Mouse (Mus musculus): ENCODE measurements around the gene Kiss1. TPM values are rescaled to one million over a fixed set of nuclear protein-coding genes. Genes with fewer than 3 reads are reported as not detected.

Kiss1 gene
- polyA plus RNA-seq, 1 experiment, result not detected

DNA sequence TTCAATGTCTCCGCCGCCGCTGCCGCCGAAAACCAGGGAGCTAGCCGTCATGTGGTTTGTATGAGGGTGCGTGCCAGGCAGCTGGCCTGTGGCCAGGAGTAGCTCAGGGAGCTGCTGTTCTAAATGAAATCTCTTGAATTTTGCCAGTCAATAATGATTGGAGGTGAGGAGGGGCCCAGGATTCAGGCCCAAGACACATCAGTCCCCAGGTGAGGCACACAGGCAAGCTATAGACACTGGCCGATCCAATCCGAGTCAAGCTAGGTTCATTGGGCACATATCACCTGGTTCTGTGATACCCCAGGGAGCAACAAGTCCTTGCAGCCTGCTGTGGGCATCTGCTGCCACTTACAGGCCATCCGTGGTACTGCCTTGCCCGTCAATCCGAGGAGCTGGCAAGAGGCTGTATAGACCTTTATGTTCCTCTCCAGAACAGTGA is 31.7 kb downstream of the Kiss1 start:
- Histone ChIP-seq H3K4me3 (ENCODE audit: insufficient read depth, low read length) (no peak overlapping the region), H3K4me1 (ENCODE audit: control insufficient read depth, insufficient read depth, low read length) (no peaks in the 10 kb centered on the region), H3K27ac (ENCODE audit: insufficient read depth, low read depth, low read length) (no peak overlapping the region)
- TF ChIP-seq CTCF (IDR thresholded peaks at IDR 0.05; ENCODE audit: low read depth, low read length), result peak; percentile 57
- TF ChIP-seq POLR2A (IDR thresholded peaks at IDR 0.05; ENCODE audit: borderline replicate concordance, low read depth, low read length), result no peak

DNA sequence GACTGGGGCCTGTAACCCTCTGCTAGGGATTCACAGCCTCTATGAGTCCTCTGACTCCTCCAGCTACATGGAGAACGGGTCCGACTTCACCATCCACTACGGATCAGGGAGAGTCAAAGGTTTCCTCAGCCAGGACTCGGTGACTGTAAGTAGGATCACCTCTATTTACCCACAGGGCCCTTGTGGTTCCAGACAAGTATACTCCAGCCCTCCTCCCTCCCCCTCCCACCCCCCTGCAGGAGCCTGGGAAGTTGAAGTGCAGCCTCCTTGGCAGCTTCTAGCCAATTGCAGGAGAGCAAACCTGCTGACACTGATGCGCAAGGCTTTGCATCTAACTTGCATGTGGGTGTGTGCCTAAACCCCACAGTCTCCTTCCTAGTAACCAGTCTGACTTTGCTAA is 33.8 kb downstream of the Kiss1 start:
- Histone ChIP-seq H3K4me1 (ENCODE audit: control insufficient read depth, insufficient read depth, low read length) (no peaks in the 10 kb centered on the region), H3K27ac (ENCODE audit: insufficient read depth, low read depth, low read length) (no peak overlapping the region), H3K4me3 (ENCODE audit: insufficient read depth, low read length) (no peak overlapping the region)
- no peak for TF ChIP-seq CTCF (IDR thresholded peaks at IDR 0.05; ENCODE audit: low read depth, low read length)

DNA sequence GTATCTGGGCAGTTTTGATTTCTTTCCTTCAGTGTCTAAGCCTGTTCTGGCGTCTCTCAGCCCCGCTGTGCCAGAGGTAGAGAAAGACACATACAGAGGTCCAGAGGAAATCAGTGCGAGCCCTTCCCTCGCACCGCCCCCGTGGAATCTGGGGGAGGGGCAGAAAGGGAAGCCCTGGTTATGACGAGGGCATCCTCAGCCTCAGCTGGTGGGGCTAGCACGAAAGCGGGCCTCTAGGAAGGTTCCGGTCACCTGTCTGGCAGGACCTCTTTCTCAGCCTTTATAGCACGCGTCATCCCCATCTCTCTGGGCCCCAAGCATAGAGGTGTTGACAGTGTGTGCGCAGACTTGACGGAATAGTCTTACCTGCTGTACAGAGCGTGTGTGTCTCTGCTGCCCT is 34.2 kb downstream of the Kiss1 start:
- no peak overlapping the region for H3K27ac ChIP-seq (ENCODE audit: insufficient read depth, low read depth, low read length)
- H3K4me1 ChIP-seq (ENCODE audit: control insufficient read depth, insufficient read depth, low read length), result no peaks in the 10 kb centered on the region
- no peak for TF ChIP-seq POLR2A (IDR thresholded peaks at IDR 0.05; ENCODE audit: borderline replicate concordance, low read depth, low read length)
- no peak for TF ChIP-seq CTCF (IDR thresholded peaks at IDR 0.05; ENCODE audit: low read depth, low read length)
- no peak overlapping the region for H3K4me3 ChIP-seq (ENCODE audit: insufficient read depth, low read length)

DNA sequence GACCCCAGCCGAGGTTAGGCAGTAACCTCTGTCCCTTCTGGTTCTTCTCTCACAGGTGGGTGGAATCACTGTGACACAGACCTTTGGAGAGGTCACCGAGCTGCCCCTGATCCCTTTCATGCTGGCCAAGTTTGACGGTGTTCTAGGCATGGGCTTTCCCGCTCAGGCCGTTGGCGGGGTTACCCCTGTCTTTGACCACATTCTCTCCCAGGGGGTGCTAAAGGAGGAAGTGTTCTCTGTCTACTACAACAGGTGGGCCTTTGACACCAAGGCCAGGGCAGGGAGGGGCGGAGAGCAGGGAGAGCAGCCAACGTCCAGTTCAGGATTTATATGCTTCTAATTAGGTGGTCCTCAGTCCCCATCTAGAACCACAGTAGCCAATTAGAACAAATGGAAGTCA is 34.7 kb downstream of the Kiss1 start:
- no peaks in the 10 kb centered on the region for H3K4me1 ChIP-seq (ENCODE audit: control insufficient read depth, insufficient read depth, low read length)
- no peak overlapping the region for H3K4me3 ChIP-seq (ENCODE audit: insufficient read depth, low read length)
- H3K27ac ChIP-seq (ENCODE audit: insufficient read depth, low read depth, low read length), result no peak overlapping the region
- TF ChIP-seq CTCF (IDR thresholded peaks at IDR 0.05; ENCODE audit: low read depth, low read length) (no peak), POLR2A (IDR thresholded peaks at IDR 0.05; ENCODE audit: borderline replicate concordance, low read depth, low read length) (no peak)

DNA sequence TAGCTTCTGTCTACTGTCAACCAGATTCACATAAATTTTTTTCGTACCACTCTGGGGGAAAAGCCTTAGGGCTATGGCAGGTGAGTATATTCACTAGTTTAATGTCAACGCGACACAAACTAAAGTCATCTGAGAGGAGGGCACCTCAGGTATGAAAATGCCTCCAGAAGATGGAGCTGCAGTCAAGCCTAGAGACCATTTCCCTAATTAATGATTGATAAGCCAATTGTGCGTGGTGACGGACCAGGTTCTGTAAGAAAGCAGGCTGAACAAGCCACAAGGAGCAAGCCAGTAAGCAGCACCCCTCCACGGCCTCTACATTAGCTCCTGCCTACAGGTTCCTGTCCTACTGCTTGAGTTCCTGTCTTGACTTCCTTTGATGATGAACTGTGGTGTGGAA is 39.3 kb downstream of the Kiss1 start:
- Histone ChIP-seq H3K4me1 (ENCODE audit: control insufficient read depth, insufficient read depth, low read length) (no peaks in the 10 kb centered on the region), H3K27ac (ENCODE audit: insufficient read depth, low read depth, low read length) (no peak overlapping the region), H3K4me3 (ENCODE audit: insufficient read depth, low read length) (no peak overlapping the region)
- TF ChIP-seq CTCF (IDR thresholded peaks at IDR 0.05; ENCODE audit: low read depth, low read length), result no peak
- TF ChIP-seq POLR2A (IDR thresholded peaks at IDR 0.05; ENCODE audit: borderline replicate concordance, low read depth, low read length), result no peak

DNA sequence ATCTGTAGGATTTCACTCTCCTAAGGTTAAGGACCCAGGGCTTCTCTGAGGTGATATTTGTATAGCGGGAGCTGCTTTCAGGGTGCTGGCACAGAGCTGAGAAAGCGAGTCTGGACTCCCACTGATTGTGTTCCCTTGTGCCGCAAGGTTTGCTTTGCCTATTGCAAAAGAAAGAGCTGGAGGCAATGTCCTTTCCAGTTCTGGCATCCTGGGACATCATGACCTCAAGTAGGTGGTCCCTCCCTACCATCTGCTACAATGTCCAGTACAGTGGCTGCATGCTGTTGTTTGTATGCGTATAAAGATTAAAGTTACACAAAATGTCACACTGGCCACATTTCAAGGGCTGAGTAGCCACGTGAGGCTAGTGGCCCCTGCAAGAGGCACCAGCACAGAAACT is 40.4 kb downstream of the Kiss1 start:
- no peak overlapping the region for H3K27ac ChIP-seq (ENCODE audit: insufficient read depth, low read depth, low read length)
- TF ChIP-seq CTCF (IDR thresholded peaks at IDR 0.05; ENCODE audit: low read depth, low read length), result no peak
- no peak for TF ChIP-seq POLR2A (IDR thresholded peaks at IDR 0.05; ENCODE audit: borderline replicate concordance, low read depth, low read length)
- H3K4me1 ChIP-seq (ENCODE audit: control insufficient read depth, insufficient read depth, low read length), result no peaks in the 10 kb centered on the region
- H3K4me3 ChIP-seq (ENCODE audit: insufficient read depth, low read length), result no peak overlapping the region

DNA sequence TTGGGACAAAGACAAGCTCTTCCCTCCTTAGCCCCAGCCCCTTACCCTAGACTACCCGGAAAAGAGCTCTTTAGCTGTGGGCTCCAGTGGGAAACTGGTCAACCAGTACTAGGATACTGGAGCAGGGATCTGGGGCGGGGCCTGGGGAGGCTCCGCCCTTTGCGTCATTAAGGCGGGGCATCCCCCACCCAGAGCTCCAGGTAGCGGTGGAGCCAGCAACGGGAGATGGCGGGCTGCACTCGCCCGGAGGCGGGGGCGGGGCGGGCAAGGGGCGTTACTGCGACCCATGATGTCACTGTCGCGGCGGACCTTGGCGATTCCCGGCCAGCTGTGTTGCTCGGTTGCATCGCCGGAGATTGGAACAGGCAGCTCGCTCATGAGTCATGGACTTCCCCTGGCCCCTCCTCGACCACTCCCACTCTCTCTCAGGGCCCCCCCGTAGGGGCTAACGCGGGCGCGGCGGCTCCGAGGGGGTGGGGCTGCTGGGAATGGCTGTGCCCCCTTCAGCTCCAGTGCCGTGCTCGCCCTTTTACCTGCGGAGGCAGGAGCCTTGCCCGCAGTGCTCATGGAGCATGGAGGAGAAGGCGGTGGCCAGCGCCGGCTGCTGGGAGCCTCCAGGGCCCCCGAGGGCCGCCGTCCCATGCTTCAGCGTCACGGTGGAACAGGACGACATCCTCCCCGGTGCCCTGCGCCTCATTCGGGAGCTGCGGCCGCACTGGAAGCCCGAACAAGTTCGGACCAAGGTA is 41.8 kb downstream of the Kiss1 start, which contains the start of gene Etnk2:
TSS of gene Etnk2 (plus strand) at position 297 of the 746 bp plus-strand sequence.
- peak within 1 kb of the TSS; percentile 42 for H3K4me3 ChIP-seq (ENCODE audit: insufficient read depth, low read length)
- no peak within 1 kb of the TSS for H3K27ac ChIP-seq (ENCODE audit: insufficient read depth, low read depth, low read length)
- no peaks in the 10 kb centered on the region for H3K4me1 ChIP-seq (ENCODE audit: control insufficient read depth, insufficient read depth, low read length)
- no peak for TF ChIP-seq POLR2A (IDR thresholded peaks at IDR 0.05; ENCODE audit: borderline replicate concordance, low read depth, low read length)
- TF ChIP-seq CTCF (IDR thresholded peaks at IDR 0.05; ENCODE audit: low read depth, low read length), result no peak

DNA sequence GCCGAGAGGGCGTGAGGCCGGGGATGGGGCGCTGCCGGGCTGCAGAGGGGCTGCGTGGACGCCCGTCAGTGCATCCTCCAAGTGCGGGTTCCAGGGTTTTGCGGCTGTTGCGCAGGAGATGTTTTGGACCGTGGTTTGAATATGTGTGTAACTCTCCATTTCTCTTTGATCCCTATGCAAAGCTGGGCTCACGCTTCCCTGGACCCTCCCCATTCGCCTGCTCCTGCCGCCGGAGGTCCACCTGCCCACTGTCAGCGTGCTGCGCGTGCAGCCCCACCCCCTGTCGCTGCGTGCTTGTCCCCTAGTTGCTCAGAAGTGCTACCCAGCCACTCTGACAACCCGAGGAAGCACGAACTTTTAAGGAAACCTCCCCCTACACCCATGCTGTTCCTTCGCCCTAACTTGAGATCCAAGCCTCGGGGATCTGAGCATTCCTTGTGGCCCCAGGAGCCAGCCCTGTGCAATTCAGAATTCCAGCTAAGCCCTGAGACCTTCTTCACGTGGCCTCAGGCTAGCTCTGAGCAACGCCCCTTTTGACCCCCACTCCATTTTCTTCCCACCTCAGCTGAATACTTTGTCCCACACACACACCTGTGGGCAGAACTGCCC is 42.5 kb downstream of the Kiss1 start:
- Histone ChIP-seq H3K27ac (ENCODE audit: insufficient read depth, low read depth, low read length) (no peak overlapping the region), H3K4me1 (ENCODE audit: control insufficient read depth, insufficient read depth, low read length) (no peaks in the 10 kb centered on the region), H3K4me3 (ENCODE audit: insufficient read depth, low read length) (peak overlapping the region; percentile 42; the same call in 1 of the 2 replicates)
- TF ChIP-seq POLR2A (IDR thresholded peaks at IDR 0.05; ENCODE audit: borderline replicate concordance, low read depth, low read length) (no peak), CTCF (IDR thresholded peaks at IDR 0.05; ENCODE audit: low read depth, low read length) (no peak)

DNA sequence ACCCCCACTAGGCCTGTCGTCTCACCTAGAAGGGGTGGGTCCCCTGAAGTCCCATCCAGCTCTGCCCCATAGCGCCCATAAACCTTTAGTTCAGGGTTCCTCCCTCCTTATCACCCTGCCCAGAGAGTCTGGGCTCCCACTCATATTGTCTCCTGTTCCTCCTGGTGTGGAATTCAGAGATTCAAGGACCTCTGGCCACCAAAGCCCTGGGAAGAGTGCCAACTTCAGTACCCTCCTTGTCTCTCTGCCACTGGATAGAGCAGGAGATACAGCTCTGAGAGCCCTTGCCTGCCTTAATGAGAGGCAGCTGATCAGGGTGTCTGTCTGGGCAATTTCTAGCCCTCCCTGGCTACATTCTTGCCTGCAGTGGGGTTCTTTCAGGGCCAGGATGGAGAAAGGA is 43.2 kb downstream of the Kiss1 start:
- Histone ChIP-seq H3K4me3 (ENCODE audit: insufficient read depth, low read length) (no peak overlapping the region), H3K27ac (ENCODE audit: insufficient read depth, low read depth, low read length) (no peak overlapping the region), H3K4me1 (ENCODE audit: control insufficient read depth, insufficient read depth, low read length) (no peaks in the 10 kb centered on the region)
- TF ChIP-seq CTCF (IDR thresholded peaks at IDR 0.05; ENCODE audit: low read depth, low read length) (no peak), POLR2A (IDR thresholded peaks at IDR 0.05; ENCODE audit: borderline replicate concordance, low read depth, low read length) (no peak)

DNA sequence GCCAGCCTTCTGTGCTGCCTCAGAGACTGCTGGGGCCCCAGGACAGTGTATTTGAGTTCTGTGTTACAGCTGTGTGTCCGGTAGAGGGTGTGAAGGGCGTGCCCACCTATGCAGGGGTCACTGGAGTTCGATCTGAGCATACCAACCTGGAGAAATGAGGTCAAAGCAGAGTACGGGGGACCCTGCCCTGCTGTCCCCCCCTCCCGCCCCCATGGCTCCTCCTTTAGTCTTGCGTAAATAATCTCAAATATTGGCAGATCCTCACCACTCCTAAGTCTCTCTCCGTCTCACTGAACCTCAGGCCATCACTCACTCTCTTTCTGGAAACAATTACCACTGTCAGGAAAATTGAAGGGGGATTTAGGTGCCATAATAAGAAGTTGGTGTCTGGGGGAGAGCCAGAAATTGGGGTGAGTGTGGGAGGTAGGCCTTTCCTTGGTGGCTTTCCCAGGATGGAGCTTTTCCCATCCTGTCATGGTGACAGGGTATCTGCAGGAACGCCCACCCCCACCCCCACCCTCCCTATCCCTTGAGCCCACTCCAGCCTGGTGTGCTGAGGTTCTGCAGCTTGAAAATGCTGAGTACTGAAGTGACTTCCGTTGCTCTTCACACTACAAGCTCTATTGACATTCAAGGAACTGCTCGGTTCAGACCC is 45.4 kb downstream of the Kiss1 start:
- Histone ChIP-seq H3K4me1 (ENCODE audit: control insufficient read depth, insufficient read depth, low read length) (no peaks in the 10 kb centered on the region), H3K4me3 (ENCODE audit: insufficient read depth, low read length) (no peak overlapping the region), H3K27ac (ENCODE audit: insufficient read depth, low read depth, low read length) (no peak overlapping the region)
- TF ChIP-seq POLR2A (IDR thresholded peaks at IDR 0.05; ENCODE audit: borderline replicate concordance, low read depth, low read length) (no peak), CTCF (IDR thresholded peaks at IDR 0.05; ENCODE audit: low read depth, low read length) (no peak)

Measured in bone marrow macrophage, adult 2 months (primary cell).